Comparison of ENCODE assay signal across 1 mouse cellular context in the genomic region with DNA sequence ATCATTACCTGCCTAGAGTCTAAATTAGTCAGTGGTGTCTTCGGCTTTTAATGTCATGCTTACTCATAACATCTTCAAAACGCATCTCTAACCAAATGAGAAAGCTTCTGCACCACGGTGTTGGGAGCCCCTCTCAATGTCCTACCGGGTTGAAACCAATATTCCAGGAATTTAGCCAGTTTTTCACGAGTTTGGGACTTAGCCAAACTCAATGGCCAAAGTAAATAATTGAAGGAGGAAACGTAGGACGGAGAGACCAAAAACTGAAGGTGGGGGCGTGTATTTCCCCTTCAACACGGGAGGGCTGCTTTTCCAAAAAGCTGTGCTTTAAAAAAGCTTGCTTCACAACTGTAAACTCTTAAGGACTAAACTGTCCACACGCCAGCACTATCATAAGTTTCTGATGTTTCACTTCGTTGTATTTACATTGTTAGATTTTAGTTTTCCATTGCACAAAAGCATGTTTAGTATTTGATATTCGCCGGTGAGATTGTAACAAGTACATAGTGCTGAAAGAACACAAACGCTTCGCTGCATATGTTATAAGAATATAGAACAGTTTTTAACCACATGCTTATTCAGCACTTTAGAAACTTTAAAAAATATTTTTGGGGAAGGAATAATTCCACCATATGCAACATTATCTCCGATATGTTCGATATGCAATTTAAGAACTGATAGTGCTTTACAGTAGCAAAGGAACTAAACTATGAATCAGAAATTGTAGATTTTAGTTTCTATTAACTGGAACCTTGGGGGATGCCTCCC.
TF ChIP-seq lines count a peak whose summit lies in the region.

No protein-coding gene starts in this region.

TF ChIP-seq in MEL, 35 proteins besides CTCF, POLR2A, EP300 and RAD21:
- TF ChIP-seq RCOR1 (IDR thresholded peaks at IDR 0.05; ENCODE audit: low read depth, low read length), result no peak
- 0 out of 2 replicates have a peak, but pooled peaks have one; percentile 17 for TF ChIP-seq MAFK (IDR thresholded peaks at IDR 0.05; ENCODE audit: borderline replicate concordance, low read depth, low read length)
